Mouse (Mus musculus) embryonic facial prominence, embryonic 10.5 days (tissue): Measurements from ENCODE around the gene Itpk1. TPM values are rescaled to one million over a fixed set of nuclear protein-coding genes. Genes with fewer than 3 reads are reported as not detected.

Source experiments
- DNase-seq: peaks from one replicate; pipeline ENCODE4 v3.0.0-alpha.2; 2017; ENCODE audit warnings: low spot score
- H3K27ac ChIP-seq: fragments of 300-500 bp; sonication (generic); replicated peaks from 2 replicates; pipeline ENCODE4 v1.5.1; 2016; ENCODE audit warnings: mild to moderate bottlenecking
- H3K27me3 ChIP-seq: fragments of 300-500 bp; sonication (generic); replicated peaks from 2 replicates; pipeline ENCODE4 v1.6.1; 2016; ENCODE audit warnings: low read depth, mild to moderate bottlenecking; ENCODE audit not compliant: poor library complexity, severe bottlenecking
- H3K36me3 ChIP-seq: fragments of 300-500 bp; sonication (generic); replicated peaks from 2 replicates; pipeline ENCODE4 v1.6.1; 2016; ENCODE audit warnings: mild to moderate bottlenecking, moderate library complexity
- H3K4me1 ChIP-seq: fragments of 300-500 bp; sonication (generic); 2 replicates; pipeline ENCODE4 v1.6.1; 2016
- H3K4me3 ChIP-seq: fragments of 300-500 bp; sonication (generic); 2 replicates; pipeline ENCODE4 v1.5.1; 2016; ENCODE audit warnings: mild to moderate bottlenecking, moderate library complexity
- H3K9me3 ChIP-seq: fragments of 300-500 bp; sonication (generic); 2 replicates; pipeline ENCODE4 v1.6.1; 2016; ENCODE audit warnings: mild to moderate bottlenecking
- WGBS: fragments of 180-500 bp; shearing (Covaris S2); methylation state at CpG from one replicate; pipeline ENCODE4 v1.1.7; 2016; 5-methylcytosine and 5-hydroxymethylcytosine counted together
- polyA plus RNA-seq: library from polyadenylated mRNA; unstranded; fragments of >200 nt; fragmentation: Nextera tagmentation; extraction: Ambion mirVana; gene quantifications from 2 replicates; pipeline ENCODE4 v1.2.1, GENCODE M21; 2016

Gene Itpk1
- polyA plus RNA-seq, 1 experiment from 2014 or later: 13.7 TPM

DNA sequence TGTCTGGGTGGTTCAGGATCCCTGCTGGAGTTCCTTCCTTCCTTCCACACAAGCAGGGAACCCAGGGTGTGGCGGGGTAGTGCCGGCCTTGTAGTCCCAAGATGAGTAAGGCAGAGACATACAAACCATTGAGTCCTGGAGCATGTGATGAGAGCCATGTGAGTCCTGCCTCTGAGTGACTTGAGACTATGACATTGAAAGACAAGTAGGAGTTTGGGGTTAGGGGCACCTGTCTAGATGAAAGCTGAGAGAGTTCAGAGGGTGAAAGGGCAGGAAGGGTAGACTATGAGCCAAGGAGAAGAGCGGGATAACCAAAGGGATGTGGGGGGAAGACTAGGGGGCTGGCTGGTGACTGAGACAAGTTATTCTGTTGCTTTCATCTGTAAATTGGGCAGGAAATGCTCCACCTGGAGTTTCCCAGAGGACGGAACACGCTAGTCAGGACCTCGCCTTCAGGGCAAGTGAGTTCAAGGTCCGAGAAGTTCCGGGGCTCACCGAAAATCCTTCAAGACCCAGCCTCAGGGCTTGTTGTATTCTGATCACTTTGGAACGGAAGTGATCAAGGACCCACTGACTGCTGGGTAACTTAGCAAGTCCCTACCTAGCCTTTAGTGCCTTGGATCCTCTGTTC, 2.2 kb upstream of the Itpk1 start:
- DNase-seq: no peak
- no peaks in the 10 kb centered on the region for H3K36me3 ChIP-seq
- H3K4me3 ChIP-seq: no peak overlapping the region
- peaks cover 53% of the 10 kb centered on the region for H3K4me1 ChIP-seq
- no peaks in the 10 kb centered on the region for H3K9me3 ChIP-seq
- no peak overlapping the region for H3K27ac ChIP-seq
- WGBS: 80% methylated on average over 10 of the region's 10 CpGs
- H3K27me3 ChIP-seq: peaks cover 20% of the 10 kb centered on the region

DNA sequence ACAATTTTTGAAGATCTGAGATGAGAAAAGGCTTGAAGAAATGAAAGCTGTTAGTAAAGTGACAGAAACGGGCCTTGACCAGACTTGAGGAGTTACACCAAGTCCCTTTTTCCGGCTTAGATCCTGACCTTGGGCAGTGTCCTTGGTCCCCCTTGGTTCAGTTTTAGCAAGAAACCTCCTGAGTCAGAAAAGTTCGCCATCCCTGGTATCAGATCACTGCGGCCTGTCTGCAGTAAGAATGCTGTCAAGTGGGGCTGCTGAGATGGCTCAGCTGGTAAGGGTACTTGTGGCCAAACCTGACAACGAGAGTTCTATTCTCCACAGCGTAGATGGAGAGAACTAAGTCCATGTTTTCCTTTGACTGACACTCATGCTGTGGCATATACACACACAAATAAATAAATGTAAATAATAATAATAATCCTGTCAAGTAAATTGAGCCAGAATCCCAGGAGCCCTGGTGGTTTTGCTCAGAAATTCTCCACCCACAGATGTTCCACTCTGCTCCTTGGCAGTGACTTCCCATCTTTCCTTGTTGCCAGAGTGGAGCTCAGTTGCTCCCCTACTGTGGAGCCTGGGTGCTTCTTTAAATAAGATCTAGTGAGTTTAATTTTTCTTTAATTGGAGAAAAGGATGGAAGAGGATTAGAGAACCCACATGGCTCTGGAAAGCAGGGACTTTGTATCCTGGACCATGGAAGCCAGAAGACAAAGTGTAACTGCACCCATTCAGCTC, 1.3 kb upstream of the Itpk1 start:
- H3K9me3 ChIP-seq: no peaks in the 10 kb centered on the region
- no peak overlapping the region for H3K27ac ChIP-seq
- peaks cover 53% of the 10 kb centered on the region for H3K4me1 ChIP-seq
- H3K36me3 ChIP-seq: 0 out of 2 replicates have a peak, but pooled peaks cover 2% of the 10 kb centered on the region
- peak overlapping the region; percentile 77 for H3K4me3 ChIP-seq
- WGBS: 74% methylated on average over 6 of the region's 6 CpGs
- peaks cover 20% of the 10 kb centered on the region for H3K27me3 ChIP-seq
- no peak for DNase-seq

DNA sequence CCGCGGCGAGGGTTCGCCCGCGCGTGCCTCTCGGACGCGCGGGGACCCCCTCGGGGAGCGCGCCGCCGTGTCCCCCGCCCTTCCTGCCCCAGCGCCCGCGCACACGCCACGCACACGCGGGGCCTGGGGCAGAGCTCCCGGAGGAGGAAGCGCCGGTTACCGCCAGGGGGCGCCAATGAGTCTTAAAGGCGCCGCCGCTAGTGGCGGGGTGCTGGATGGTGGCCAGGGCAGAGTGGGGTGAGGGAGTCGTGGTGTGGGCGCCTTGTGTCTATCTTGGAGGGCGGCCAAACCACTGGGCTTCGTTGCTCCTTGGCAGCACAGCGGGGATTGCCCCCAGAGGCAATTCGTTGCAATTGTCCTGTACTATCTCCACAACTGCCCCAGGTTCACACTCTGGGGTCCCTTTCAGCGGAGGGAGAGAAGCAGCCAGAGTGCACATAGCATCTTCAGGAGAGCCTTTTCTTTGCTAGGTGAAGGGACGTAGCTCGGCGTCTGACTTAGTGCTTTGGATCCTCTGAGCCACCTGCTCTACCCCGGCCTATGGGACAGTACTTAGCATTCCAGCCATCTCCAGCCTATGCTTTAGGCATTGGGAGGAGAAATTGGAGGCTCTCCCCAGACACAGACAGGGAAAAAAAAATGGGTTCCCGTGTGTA, 614 bp upstream of the Itpk1 start:
- 3% methylated on average over 34 of the region's 45 CpGs for WGBS
- H3K9me3 ChIP-seq: no peaks in the 10 kb centered on the region
- H3K4me3 ChIP-seq: peak overlapping the region; percentile 77
- H3K27me3 ChIP-seq: peaks cover 20% of the 10 kb centered on the region
- peak overlapping the region; percentile 88 for H3K27ac ChIP-seq
- 0 out of 2 replicates have a peak, but pooled peaks cover 4% of the 10 kb centered on the region for H3K36me3 ChIP-seq
- DNase-seq: peak; percentile 87
- peaks cover 54% of the 10 kb centered on the region for H3K4me1 ChIP-seq

DNA sequence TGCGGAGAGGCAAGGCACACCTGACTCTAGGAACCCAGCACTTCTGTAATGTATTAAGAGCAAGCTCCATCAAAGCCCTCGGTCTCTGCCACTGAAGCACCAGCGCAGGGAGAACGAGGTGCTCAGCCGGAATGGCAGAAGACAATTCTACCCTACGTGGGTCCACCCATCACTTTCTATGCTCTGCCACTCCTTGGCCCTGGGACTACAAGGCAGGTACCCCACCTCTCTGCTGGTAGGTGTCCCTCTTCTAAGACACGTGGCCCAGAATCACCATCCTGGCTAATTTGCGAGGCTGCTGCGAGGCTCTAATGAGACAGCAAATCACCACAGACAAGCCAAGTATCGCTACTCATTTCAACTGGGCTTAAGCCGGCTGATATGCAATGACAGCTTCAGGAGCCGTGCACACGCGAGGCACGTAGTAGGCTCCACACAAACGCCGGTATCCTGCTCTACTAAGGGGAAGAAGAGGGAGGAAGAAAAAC, 765 bp downstream of the Itpk1 start:
- Histone ChIP-seq H3K4me3 (peak overlapping the region; percentile 77), H3K4me1 (peaks cover 66% of the 10 kb centered on the region), H3K36me3 (0 out of 2 replicates have a peak, but pooled peaks cover 4% of the 10 kb centered on the region), H3K27me3 (peaks cover 20% of the 10 kb centered on the region), H3K27ac (peak overlapping the region; percentile 82), H3K9me3 (no peaks in the 10 kb centered on the region)
- WGBS: 5% methylated on average over 17 of the region's 17 CpGs
- peak; percentile 32 for DNase-seq

DNA sequence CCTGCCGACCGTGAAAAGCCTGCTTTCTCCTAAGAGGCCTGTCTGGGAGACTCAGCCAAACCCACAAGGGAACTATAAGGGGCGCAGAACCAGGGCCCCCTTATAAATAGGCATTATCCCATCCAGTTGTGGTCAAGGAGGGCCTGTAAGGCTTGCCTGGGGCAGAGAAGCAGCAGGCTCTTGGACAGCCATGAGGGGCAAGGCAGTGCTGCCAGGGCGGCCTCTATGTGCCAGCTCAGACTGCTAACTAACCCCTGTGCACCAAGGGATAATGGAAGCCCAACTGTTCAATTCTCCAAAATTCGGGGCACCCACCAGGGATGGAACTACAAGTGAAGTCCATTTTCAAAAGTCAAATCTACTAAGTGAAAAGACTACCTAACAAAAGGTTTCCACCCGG, 1.3 kb downstream of the Itpk1 start:
- H3K4me1 ChIP-seq: peaks cover 71% of the 10 kb centered on the region
- H3K36me3 ChIP-seq: 0 out of 2 replicates have a peak, but pooled peaks cover 4% of the 10 kb centered on the region
- H3K4me3 ChIP-seq: peak overlapping the region; percentile 77
- H3K27ac ChIP-seq: no peak overlapping the region; the same call in 1 of the 2 replicates
- no peak for DNase-seq
- peaks cover 20% of the 10 kb centered on the region for H3K27me3 ChIP-seq
- WGBS: 43% methylated on average over 6 of the region's 6 CpGs
- H3K9me3 ChIP-seq: no peaks in the 10 kb centered on the region

DNA sequence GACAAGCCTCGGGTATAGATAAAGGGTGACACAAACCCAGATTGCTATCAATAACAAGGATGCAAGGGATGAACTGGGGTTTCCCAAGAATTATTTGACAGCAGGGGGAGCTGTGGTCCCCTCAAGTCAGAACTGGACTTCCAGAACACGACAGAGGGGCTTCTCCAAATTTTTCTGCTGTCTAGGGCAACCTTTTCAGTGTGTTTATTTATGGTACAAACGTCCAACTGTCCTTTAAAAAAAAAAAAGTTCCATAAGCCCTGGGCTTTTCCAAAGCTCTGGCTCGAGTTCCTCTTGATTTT, 1.7 kb downstream of the Itpk1 start:
- peak overlapping the region; percentile 71 for H3K27ac ChIP-seq
- no peaks in the 10 kb centered on the region for H3K9me3 ChIP-seq
- peaks cover 72% of the 10 kb centered on the region for H3K4me1 ChIP-seq
- peak; percentile 25 for DNase-seq
- peak overlapping the region; percentile 77 for H3K4me3 ChIP-seq
- 0 out of 2 replicates have a peak, but pooled peaks cover 4% of the 10 kb centered on the region for H3K36me3 ChIP-seq
- H3K27me3 ChIP-seq: peaks cover 20% of the 10 kb centered on the region
- 4% methylated on average over 4 of the region's 4 CpGs for WGBS

DNA sequence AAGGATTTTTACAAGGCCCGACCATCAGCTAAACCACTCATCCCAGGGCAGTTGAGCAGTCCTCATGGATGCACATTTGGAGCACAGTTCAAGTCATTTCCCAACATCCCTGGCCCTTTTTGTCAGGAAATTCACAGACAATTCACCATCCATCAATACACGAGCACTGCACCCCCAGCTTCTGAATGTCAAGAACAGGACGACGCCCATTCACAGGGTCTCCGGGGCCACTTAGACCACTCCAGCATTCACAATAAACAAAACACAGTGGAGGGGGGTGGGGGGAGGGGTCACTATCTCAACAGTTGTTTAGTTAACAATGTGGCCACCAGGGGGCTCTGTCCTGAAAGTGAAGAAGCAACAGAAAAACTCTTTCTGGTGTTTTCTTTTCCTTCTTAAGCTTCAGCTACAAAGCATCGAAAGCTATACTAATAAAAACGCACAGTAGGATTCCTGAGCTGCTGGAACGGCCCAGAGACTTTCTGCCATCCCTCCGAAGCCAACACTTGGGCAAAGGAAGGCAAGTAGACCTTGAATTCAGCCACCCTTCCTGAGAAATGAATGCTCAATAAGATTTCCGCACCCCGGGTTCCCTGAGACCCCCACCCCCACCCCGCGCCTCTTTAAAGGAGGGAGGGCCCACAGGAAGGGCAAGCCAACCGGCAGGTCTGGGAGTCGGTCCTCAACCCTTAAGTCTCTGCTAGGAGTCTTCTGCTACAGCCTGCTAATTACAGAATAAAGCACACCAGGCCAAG, 2.2 kb downstream of the Itpk1 start:
- H3K4me1 ChIP-seq: peaks cover 77% of the 10 kb centered on the region
- H3K27me3 ChIP-seq: peaks cover 17% of the 10 kb centered on the region
- peak; percentile 85 for DNase-seq
- H3K27ac ChIP-seq: peak overlapping the region; percentile 71
- 0 out of 2 replicates have a peak, but pooled peaks cover 4% of the 10 kb centered on the region for H3K36me3 ChIP-seq
- peak overlapping the region; percentile 77 for H3K4me3 ChIP-seq
- no peaks in the 10 kb centered on the region for H3K9me3 ChIP-seq
- WGBS: 6% methylated on average over 15 of the region's 15 CpGs

DNA sequence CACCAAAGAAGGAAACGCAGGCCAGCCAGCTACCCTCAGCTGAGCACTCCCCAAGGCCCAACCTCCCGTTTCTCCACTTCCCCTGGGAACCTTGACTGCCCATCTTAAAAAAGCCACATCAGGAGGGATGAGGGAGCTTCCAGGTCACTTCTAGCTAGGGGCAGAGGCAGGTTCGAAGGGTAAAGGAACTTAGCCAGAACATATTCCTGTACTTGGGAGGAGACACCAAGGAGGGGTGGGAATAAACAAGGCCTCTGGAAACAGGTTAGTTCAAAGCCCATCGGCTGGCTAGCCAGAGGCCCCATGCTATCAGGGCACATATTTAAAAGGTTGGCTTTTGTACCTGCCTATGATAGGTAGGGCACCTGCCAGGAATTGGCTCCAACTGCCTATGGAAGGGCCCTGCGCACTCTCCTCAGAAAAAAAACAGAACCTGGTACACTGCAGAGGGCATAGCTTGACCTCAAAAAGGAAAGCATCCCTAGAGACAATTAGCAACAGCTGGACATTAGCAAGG, 3.0 kb downstream of the Itpk1 start:
- Histone ChIP-seq H3K4me1 (peaks cover 85% of the 10 kb centered on the region), H3K27ac (no peak overlapping the region; the same call in 1 of the 2 replicates), H3K9me3 (no peaks in the 10 kb centered on the region), H3K36me3 (0 out of 2 replicates have a peak, but pooled peaks cover 4% of the 10 kb centered on the region), H3K4me3 (no peak overlapping the region), H3K27me3 (peaks cover 14% of the 10 kb centered on the region)
- 87% methylated on average over 5 of the region's 5 CpGs for WGBS
- no peak for DNase-seq

DNA sequence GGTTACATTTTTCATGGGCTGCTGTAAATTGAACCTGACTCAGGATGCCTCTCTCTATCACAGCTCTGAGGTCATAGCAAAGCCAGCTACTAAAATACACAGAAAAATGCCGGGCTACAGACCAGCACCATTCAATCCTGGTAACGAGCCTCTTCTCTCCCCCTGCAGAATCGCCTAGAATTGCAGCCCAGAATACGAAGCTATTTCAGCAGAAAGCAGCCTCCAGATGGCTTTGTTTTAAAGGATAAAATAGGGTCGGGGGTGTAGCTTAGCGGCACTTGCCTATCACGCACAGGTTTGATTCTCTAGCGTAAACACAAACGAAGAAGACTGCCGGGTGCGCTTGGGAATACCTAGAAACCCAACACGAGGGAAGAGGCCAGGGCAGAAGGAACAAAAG, 4.3 kb downstream of the Itpk1 start:
- no peak for DNase-seq
- Histone ChIP-seq H3K4me1 (peaks cover 91% of the 10 kb centered on the region), H3K36me3 (0 out of 2 replicates have a peak, but pooled peaks cover 4% of the 10 kb centered on the region), H3K27me3 (peaks cover 9% of the 10 kb centered on the region), H3K4me3 (no peak overlapping the region), H3K27ac (peak overlapping the region; percentile 24; the same call in 1 of the 2 replicates), H3K9me3 (no peaks in the 10 kb centered on the region)
- WGBS: 63% methylated on average over 12 of the region's 12 CpGs

DNA sequence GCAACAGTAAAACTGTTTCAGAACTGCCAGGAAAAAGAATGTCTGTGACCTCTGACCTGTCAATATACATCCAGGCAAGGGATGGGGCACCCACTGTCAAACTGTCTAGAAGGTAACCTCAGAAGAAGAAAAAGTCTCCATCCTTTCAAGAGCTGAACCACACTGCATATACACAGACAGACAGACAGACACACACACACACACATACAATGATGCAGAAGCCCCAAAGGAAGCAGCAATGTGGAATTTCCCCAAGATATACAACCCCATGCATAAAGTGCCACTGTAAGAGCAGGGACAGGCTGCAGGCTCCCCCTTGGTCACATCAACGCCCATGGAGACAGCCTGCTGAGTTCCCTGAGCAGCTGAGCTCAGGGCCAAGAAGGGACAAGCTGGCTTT, 5.6 kb downstream of the Itpk1 start:
- H3K4me3 ChIP-seq: no peak overlapping the region
- H3K4me1 ChIP-seq: peaks cover 93% of the 10 kb centered on the region
- H3K36me3 ChIP-seq: 0 out of 2 replicates have a peak, but pooled peaks cover 4% of the 10 kb centered on the region
- WGBS: 18% methylated on average over 1 of the region's 1 CpGs
- peak overlapping the region; percentile 85 for H3K27ac ChIP-seq
- DNase-seq: no peak
- H3K27me3 ChIP-seq: peaks cover 9% of the 10 kb centered on the region
- H3K9me3 ChIP-seq: no peaks in the 10 kb centered on the region

DNA sequence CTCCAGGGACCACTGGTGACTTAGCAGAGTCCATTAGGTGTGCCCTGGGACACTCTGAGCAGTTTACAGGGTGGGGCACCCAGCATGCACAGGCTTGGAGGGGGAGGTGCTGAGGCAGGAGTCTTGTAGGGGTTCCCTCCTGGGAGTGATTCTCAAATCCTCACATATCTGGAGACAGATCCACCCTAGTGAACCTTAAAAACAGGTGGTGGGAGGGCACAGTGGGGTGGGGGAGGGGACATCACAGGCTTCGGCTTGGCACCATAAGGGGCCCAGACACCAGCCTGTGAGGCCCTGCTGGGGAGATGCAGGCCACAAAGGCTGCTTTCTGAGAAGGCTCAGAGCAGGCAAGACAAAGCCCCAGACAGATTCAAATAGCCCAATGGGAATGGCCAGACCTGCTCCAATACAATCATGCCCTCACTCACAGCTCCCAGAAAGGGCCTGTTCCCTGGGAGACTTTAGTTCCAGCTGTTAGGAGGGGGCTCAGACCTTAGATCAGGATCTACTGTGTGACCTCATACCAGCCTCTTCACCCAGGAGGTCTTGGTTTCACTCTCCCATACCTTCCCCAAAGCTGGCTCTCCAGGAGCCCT, 6.5 kb downstream of the Itpk1 start:
- peak; percentile 21 for DNase-seq
- peak overlapping the region; percentile 85 for H3K27ac ChIP-seq
- H3K36me3 ChIP-seq: 0 out of 2 replicates have a peak, but pooled peaks cover 4% of the 10 kb centered on the region
- 31% methylated on average over 1 of the region's 1 CpGs for WGBS
- H3K27me3 ChIP-seq: peaks cover under 1% of the 10 kb centered on the region
- peaks cover 83% of the 10 kb centered on the region for H3K4me1 ChIP-seq
- no peaks in the 10 kb centered on the region for H3K9me3 ChIP-seq
- no peak overlapping the region for H3K4me3 ChIP-seq
